Mouse (Mus musculus): ENCODE measurements at regions not wholly inside any gene's neighbourhood (a gene's known extent, or its start where the extent isn't known, plus 50 kb on each side); places are given as distances from the start of the nearest gene placed in this dataset.
A peak's percentile ranks its signal among the peaks of the same experiment; 100 is the strongest.

GRCm38 (mm10) chr5:50820674-50821073 lies 746.9 kb downstream of the Ppargc1a start:
- Histone ChIP-seq H3K4me3 (ENCODE audit: low read depth, low read length) (no peak overlapping the region), H3K4me1 (ENCODE audit: control insufficient read depth, insufficient read depth, insufficient read length, low read length) (no peaks in the 10 kb centered on the region), H3K36me3 (ENCODE audit: control insufficient read depth, insufficient read depth, low read length) (no peaks in the 10 kb centered on the region), H3K27me3 (ENCODE audit: control insufficient read depth, insufficient read depth, low read length) (no peaks in the 10 kb centered on the region), H3K27ac (ENCODE audit: insufficient read depth, low read depth, low read length) (no peak overlapping the region)
- TF ChIP-seq CTCF (IDR thresholded peaks at IDR 0.05; ENCODE audit: extremely low read depth, insufficient read length, insufficient replicate concordance, low read depth, low read length) = no peak
- no peak for TF ChIP-seq POLR2A (IDR thresholded peaks at IDR 0.05; ENCODE audit: low read depth, low read length)
- 58% methylated on average over 2 of the region's 2 CpGs for WGBS

DNA sequence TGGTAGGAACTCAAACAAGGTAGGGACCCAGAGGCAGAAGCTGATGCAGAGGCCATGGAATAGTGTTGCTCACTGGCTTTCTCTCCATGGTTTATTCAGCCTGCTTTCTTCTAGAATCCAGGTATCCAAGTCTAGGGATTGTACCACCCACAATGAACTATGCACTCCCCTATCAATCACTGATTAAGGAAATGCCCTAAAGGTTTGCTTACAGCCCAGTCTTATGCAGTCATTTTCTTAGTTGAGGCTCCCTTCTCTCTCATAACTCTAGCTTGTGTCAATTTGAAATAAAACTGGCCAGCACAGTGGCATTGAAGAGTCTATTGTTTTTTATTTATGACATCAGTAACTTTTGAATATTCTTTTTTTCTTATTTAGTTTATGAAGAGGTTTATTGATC lies 747.6 kb downstream of the Ppargc1a start:
- Histone ChIP-seq H3K27ac (ENCODE audit: insufficient read depth, low read depth, low read length) (no peak overlapping the region), H3K4me1 (ENCODE audit: control insufficient read depth, insufficient read depth, insufficient read length, low read length) (no peaks in the 10 kb centered on the region)

GRCm38 (mm10) chr5:50795310-50795709 lies 736.5 kb upstream of the Adgra3 start:
- H3K27ac ChIP-seq (ENCODE audit: insufficient read depth, low read depth, low read length) = no peak overlapping the region
- H3K27me3 ChIP-seq (ENCODE audit: control insufficient read depth, insufficient read depth, low read length) = no peaks in the 10 kb centered on the region
- WGBS = 38% methylated on average over 4 of the region's 4 CpGs
- H3K4me3 ChIP-seq (ENCODE audit: low read depth, low read length) = no peak overlapping the region
- H3K36me3 ChIP-seq (ENCODE audit: control insufficient read depth, insufficient read depth, low read length) = no peaks in the 10 kb centered on the region
- TF ChIP-seq POLR2A (IDR thresholded peaks at IDR 0.05; ENCODE audit: low read depth, low read length) (no peak), CTCF (IDR thresholded peaks at IDR 0.05; ENCODE audit: extremely low read depth, insufficient read length, insufficient replicate concordance, low read depth, low read length) (no peak)
- peaks cover 2% of the 10 kb centered on the region; the same call in 1 of the 2 replicates for H3K4me1 ChIP-seq (ENCODE audit: control insufficient read depth, insufficient read depth, insufficient read length, low read length)

More for the DNA sequence above, 747.6 kb downstream of the Ppargc1a start:
- Histone ChIP-seq H3K36me3 (ENCODE audit: control insufficient read depth, insufficient read depth, low read length) (no peaks in the 10 kb centered on the region), H3K4me3 (ENCODE audit: low read depth, low read length) (no peak overlapping the region), H3K27me3 (ENCODE audit: control insufficient read depth, insufficient read depth, low read length) (no peaks in the 10 kb centered on the region)
- TF ChIP-seq POLR2A (IDR thresholded peaks at IDR 0.05; ENCODE audit: low read depth, low read length) (no peak), CTCF (IDR thresholded peaks at IDR 0.05; ENCODE audit: extremely low read depth, insufficient read length, insufficient replicate concordance, low read depth, low read length) (no peak)

- no peaks in the 10 kb centered on the region for H3K27me3 ChIP-seq (ENCODE audit: control insufficient read depth, insufficient read depth, low read length)
- no peak overlapping the region for H3K27ac ChIP-seq (ENCODE audit: insufficient read depth, low read depth, low read length)
- TF ChIP-seq POLR2A (IDR thresholded peaks at IDR 0.05; ENCODE audit: low read depth, low read length) (no peak), CTCF (IDR thresholded peaks at IDR 0.05; ENCODE audit: extremely low read depth, insufficient read length, insufficient replicate concordance, low read depth, low read length) (no peak)
- H3K4me3 ChIP-seq (ENCODE audit: low read depth, low read length) = no peak overlapping the region
- H3K4me1 ChIP-seq (ENCODE audit: control insufficient read depth, insufficient read depth, insufficient read length, low read length) = peaks cover 2% of the 10 kb centered on the region; the same call in 1 of the 2 replicates
- H3K36me3 ChIP-seq (ENCODE audit: control insufficient read depth, insufficient read depth, low read length) = no peaks in the 10 kb centered on the region
- WGBS = 33% methylated on average over 2 of the region's 2 CpGs
Observed at GRCm38 (mm10) chr5:50794453-50795169, 735.8 kb upstream of the Adgra3 start.

- no peaks in the 10 kb centered on the region for H3K36me3 ChIP-seq (ENCODE audit: control insufficient read depth, insufficient read depth, low read length)
- WGBS = 7% methylated on average over 1 of the region's 1 CpGs
- no peak overlapping the region for H3K27ac ChIP-seq (ENCODE audit: insufficient read depth, low read depth, low read length)
- H3K4me1 ChIP-seq (ENCODE audit: control insufficient read depth, insufficient read depth, insufficient read length, low read length) = peaks cover 2% of the 10 kb centered on the region; the same call in 1 of the 2 replicates
- no peak for TF ChIP-seq POLR2A (IDR thresholded peaks at IDR 0.05; ENCODE audit: low read depth, low read length)
- no peak for TF ChIP-seq CTCF (IDR thresholded peaks at IDR 0.05; ENCODE audit: extremely low read depth, insufficient read length, insufficient replicate concordance, low read depth, low read length)
- H3K4me3 ChIP-seq (ENCODE audit: low read depth, low read length) = no peak overlapping the region
- no peaks in the 10 kb centered on the region for H3K27me3 ChIP-seq (ENCODE audit: control insufficient read depth, insufficient read depth, low read length)
Observed at GRCm38 (mm10) chr5:50793558-50793957, 734.8 kb upstream of the Adgra3 start.

DNA sequence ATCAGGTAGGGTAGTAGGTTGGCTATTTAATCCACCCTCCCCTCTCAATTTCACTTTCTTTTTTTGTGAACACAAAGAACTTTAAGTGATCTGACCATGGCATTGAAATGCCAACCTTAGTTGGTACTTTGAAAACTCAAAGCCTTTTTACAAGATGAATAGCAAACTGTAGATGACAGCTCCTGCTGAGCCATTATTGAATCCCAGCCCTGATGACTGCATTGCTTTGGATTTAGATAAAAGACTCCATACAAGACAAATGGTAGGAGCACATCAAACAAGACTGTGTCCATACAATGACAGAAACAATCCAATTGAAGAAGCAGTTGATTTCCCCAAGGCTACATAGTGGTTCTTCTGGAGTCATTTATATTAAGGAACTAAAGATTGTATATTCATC lies 726.5 kb upstream of the Adgra3 start:
- Histone ChIP-seq H3K4me1 (ENCODE audit: control insufficient read depth, insufficient read depth, insufficient read length, low read length) (no peaks in the 10 kb centered on the region), H3K36me3 (ENCODE audit: control insufficient read depth, insufficient read depth, low read length) (no peaks in the 10 kb centered on the region), H3K4me3 (ENCODE audit: low read depth, low read length) (no peak overlapping the region), H3K27ac (ENCODE audit: insufficient read depth, low read depth, low read length) (no peak overlapping the region), H3K27me3 (ENCODE audit: control insufficient read depth, insufficient read depth, low read length) (no peaks in the 10 kb centered on the region)
- TF ChIP-seq POLR2A (IDR thresholded peaks at IDR 0.05; ENCODE audit: low read depth, low read length) = no peak
- no peak for TF ChIP-seq CTCF (IDR thresholded peaks at IDR 0.05; ENCODE audit: extremely low read depth, insufficient read length, insufficient replicate concordance, low read depth, low read length)

- H3K4me1 ChIP-seq (ENCODE audit: control insufficient read depth, insufficient read depth, insufficient read length, low read length) = no peaks in the 10 kb centered on the region
- no peaks in the 10 kb centered on the region for H3K36me3 ChIP-seq (ENCODE audit: control insufficient read depth, insufficient read depth, low read length)
- 68% methylated on average over 3 of the region's 3 CpGs for WGBS
Observed at GRCm38 (mm10) chr5:50779138-50779537, 720.3 kb upstream of the Adgra3 start.

More at GRCm38 (mm10) chr5:50779138-50779537, 720.3 kb upstream of the Adgra3 start:
- H3K27ac ChIP-seq (ENCODE audit: insufficient read depth, low read depth, low read length) = no peak overlapping the region
- H3K27me3 ChIP-seq (ENCODE audit: control insufficient read depth, insufficient read depth, low read length) = no peaks in the 10 kb centered on the region
- H3K4me3 ChIP-seq (ENCODE audit: low read depth, low read length) = no peak overlapping the region
- TF ChIP-seq POLR2A (IDR thresholded peaks at IDR 0.05; ENCODE audit: low read depth, low read length) (no peak), CTCF (IDR thresholded peaks at IDR 0.05; ENCODE audit: extremely low read depth, insufficient read length, insufficient replicate concordance, low read depth, low read length) (peak; percentile 55; the same call in 1 of the 2 replicates)
